Mouse (Mus musculus): ENCODE measurements at regions not wholly inside any gene's neighbourhood (a gene's known extent, or its start where the extent isn't known, plus 50 kb on each side); places are given as distances from the start of the nearest gene placed in this dataset.

GRCm38 (mm10) chr3:52409465-52409864, 141.3 kb downstream of the Foxo1 start:
- no peak for TF ChIP-seq CTCF (IDR thresholded peaks at IDR 0.05; ENCODE audit: low read depth)
- no peak for TF ChIP-seq EP300 (IDR thresholded peaks at IDR 0.05; ENCODE audit: low read depth)
